Mouse (Mus musculus) heart, embryonic 12.5 days (tissue): ENCODE results near the gene Smyd3. TPM values are rescaled to one million over a fixed set of nuclear protein-coding genes. Genes with fewer than 3 reads are reported as not detected.

Experiments
- ATAC-seq: fragments of 200-750 bp; cut with Nextera tagmentation; 2 replicates; pipeline ENCODE4 v1.8.0; 2017; ENCODE audit warnings: moderate TSS enrichment, moderate library complexity; ENCODE audit not compliant: insufficient number of reproducible peaks, low FRiP score
- H3K27ac ChIP-seq: fragments of 300-500 bp; sonication (generic); 2 replicates; pipeline ENCODE4 v1.5.1; 2016; ENCODE audit warnings: mild to moderate bottlenecking, moderate library complexity; ENCODE audit not compliant: poor library complexity, severe bottlenecking
- H3K27me3 ChIP-seq: fragments of 300-500 bp; sonication (generic); replicated peaks from 2 replicates; pipeline ENCODE4 v1.6.1; 2016; ENCODE audit warnings: mild to moderate bottlenecking, moderate library complexity
- H3K36me3 ChIP-seq: fragments of 300-500 bp; sonication (generic); 2 replicates; pipeline ENCODE4 v1.6.1; 2016; ENCODE audit warnings: mild to moderate bottlenecking, moderate library complexity
- H3K4me1 ChIP-seq: fragments of 300-500 bp; sonication (generic); replicated peaks from 2 replicates; pipeline ENCODE4 v1.6.1; 2016; ENCODE audit warnings: mild to moderate bottlenecking
- H3K4me2 ChIP-seq: fragments of 300-500 bp; sonication (generic); 2 replicates; pipeline ENCODE4 v1.6.1; 2016; ENCODE audit warnings: mild to moderate bottlenecking, moderate library complexity
- H3K4me3 ChIP-seq: fragments of 300-500 bp; sonication (generic); 2 replicates; pipeline ENCODE4 v1.5.1; 2016; ENCODE audit warnings: mild to moderate bottlenecking
- H3K9ac ChIP-seq: fragments of 300-500 bp; sonication (generic); 2 replicates; pipeline ENCODE4 v1.6.1; 2016; ENCODE audit warnings: mild to moderate bottlenecking, moderate library complexity
- H3K9me3 ChIP-seq: fragments of 300-500 bp; sonication (generic); replicated peaks from 2 replicates; pipeline ENCODE4 v1.6.1; 2016; ENCODE audit warnings: mild to moderate bottlenecking, moderate library complexity
- WGBS: fragments of 180-500 bp; shearing (Covaris S2); methylation state at CpG from one replicate; pipeline ENCODE4 v1.1.7; 2016; 5-methylcytosine and 5-hydroxymethylcytosine counted together
- polyA plus RNA-seq: library from polyadenylated mRNA; unstranded; fragments of >200 nt; fragmentation: Nextera tagmentation; extraction: Ambion mirVana; gene quantifications from 2 replicates; pipeline ENCODE4 v1.2.1, GENCODE M21; 2016

Gene Smyd3
- polyA plus RNA-seq, 1 experiment from 2014 or later: 12.2 TPM

DNA sequence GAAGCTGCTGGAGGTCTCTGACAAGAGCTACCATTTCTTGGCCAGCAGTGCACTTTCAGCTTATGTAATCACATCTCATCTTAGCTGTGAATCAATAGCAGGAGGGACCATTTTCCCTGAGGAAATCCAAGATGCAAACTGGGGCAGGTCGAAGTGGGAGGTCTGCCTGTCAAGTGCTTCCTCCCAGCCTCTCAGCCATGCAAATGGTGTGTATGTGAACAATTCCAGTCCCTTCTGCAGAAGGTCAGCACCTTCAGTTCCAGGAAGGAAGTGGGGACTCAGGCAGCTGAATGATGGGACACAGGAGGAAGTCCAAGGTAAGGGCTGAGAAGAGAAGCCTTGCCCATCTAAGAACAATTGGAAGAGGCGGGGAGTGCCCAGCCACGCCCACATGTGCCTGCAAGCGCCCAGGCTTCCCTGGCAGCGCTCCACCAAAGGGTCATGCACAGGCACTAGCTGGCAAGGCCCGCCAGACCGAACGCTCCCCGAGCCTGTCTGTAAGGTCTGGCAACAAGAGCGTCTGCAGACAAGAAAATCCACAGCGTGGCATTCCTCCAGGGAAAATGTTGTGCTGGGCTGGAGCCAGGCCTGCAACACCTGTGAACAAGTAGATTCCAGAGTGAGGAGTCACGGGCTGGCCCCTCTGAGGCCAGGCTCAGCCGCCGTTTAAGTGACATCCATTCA, 381.2 kb downstream of the Smyd3 start:
- H3K9ac ChIP-seq: no peak overlapping the region

DNA sequence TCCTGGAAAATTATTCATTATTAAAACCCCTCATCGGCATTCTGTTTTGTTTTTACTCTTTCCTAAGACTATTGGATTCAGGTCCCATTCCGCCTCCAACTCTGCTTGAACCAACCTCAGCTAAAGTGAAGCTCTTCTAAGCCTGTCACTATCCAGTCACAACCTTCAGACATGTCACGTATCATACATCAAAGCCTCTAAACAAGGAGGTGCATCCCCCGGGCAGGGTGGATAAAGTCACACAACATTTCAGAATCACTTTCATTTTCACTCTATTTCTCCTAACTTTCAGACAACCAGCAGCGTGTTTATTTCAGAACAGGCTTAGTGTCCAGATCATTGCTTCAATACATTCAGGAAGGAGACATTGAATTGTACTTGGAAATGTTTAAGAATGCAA, 387.8 kb downstream of the Smyd3 start:
- Histone ChIP-seq H3K27me3 (no peaks in the 10 kb centered on the region), H3K4me3 (no peak overlapping the region), H3K4me2 (no peak overlapping the region), H3K27ac (no peak overlapping the region), H3K9ac (no peak overlapping the region), H3K36me3 (peaks cover 7% of the 10 kb centered on the region), H3K4me1 (peaks cover 2% of the 10 kb centered on the region; the same call in 1 of the 2 replicates), H3K9me3 (peaks cover 10% of the 10 kb centered on the region)
- no peak for ATAC-seq
- WGBS: 88% methylated on average over 5 of the region's 5 CpGs

More for the DNA sequence above, 381.2 kb downstream of the Smyd3 start:
- Histone ChIP-seq H3K9me3 (peaks cover 10% of the 10 kb centered on the region), H3K4me2 (peak overlapping the region; percentile 42), H3K4me3 (no peak overlapping the region), H3K27me3 (no peaks in the 10 kb centered on the region), H3K36me3 (peaks cover 7% of the 10 kb centered on the region), H3K27ac (peak overlapping the region; percentile 48), H3K4me1 (peaks cover 9% of the 10 kb centered on the region)
- ATAC-seq: peak; percentile 51; the same call in 1 of the 2 replicates
- WGBS: 37% methylated on average over 14 of the region's 14 CpGs

GRCm38 (mm10) chr1:179126287-179126686, 391.6 kb downstream of the Smyd3 start:
- H3K9me3 ChIP-seq: no peaks in the 10 kb centered on the region
- WGBS: 76% methylated on average over 3 of the region's 3 CpGs
- no peak overlapping the region for H3K4me3 ChIP-seq

GRCm38 (mm10) chr1:179122476-179123229, 395.2 kb downstream of the Smyd3 start:
- Histone ChIP-seq H3K27me3 (no peaks in the 10 kb centered on the region), H3K9ac (no peak overlapping the region), H3K9me3 (no peaks in the 10 kb centered on the region), H3K4me2 (no peak overlapping the region), H3K27ac (no peak overlapping the region), H3K36me3 (no peaks in the 10 kb centered on the region), H3K4me3 (no peak overlapping the region), H3K4me1 (peaks cover 5% of the 10 kb centered on the region)
- ATAC-seq: no peak
- 69% methylated on average over 11 of the region's 11 CpGs for WGBS

More at GRCm38 (mm10) chr1:179126287-179126686, 391.6 kb downstream of the Smyd3 start:
- H3K36me3 ChIP-seq: no peaks in the 10 kb centered on the region
- no peak overlapping the region for H3K27ac ChIP-seq
- peaks cover 4% of the 10 kb centered on the region for H3K4me1 ChIP-seq
- no peaks in the 10 kb centered on the region for H3K27me3 ChIP-seq
- H3K4me2 ChIP-seq: no peak overlapping the region
- H3K9ac ChIP-seq: no peak overlapping the region
- no peak for ATAC-seq

GRCm38 (mm10) chr1:179120217-179120966, 397.4 kb downstream of the Smyd3 start:
- Histone ChIP-seq H3K4me2 (no peak overlapping the region), H3K4me1 (peaks cover 21% of the 10 kb centered on the region), H3K9ac (no peak overlapping the region), H3K9me3 (no peaks in the 10 kb centered on the region), H3K36me3 (no peaks in the 10 kb centered on the region), H3K4me3 (no peak overlapping the region), H3K27ac (no peak overlapping the region), H3K27me3 (no peaks in the 10 kb centered on the region)
- ATAC-seq: no peak
- WGBS: 81% methylated on average over 9 of the region's 9 CpGs

DNA sequence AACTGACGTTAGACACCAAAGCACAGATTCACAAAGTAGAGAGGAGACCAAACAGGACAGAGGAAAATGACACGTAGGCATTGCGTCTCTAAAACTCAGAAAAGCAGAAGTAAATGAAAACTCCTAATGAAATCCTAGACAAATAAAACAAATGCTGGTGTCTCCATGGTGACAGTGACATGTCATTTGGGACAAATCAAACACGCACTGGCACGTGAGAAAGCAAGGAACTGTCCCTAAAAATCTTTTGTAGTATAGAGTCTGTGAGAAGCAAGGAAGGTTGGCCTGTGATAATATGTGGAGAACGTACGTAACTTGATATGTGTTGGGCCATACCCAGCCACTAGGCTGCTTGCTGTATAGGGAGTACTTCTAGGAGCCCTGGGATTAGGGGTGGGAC, 399.2 kb downstream of the Smyd3 start:
- no peaks in the 10 kb centered on the region for H3K36me3 ChIP-seq
- H3K27ac ChIP-seq: no peak overlapping the region
- no peak overlapping the region for H3K4me2 ChIP-seq
- H3K27me3 ChIP-seq: no peaks in the 10 kb centered on the region
- H3K4me3 ChIP-seq: no peak overlapping the region
- peaks cover 28% of the 10 kb centered on the region for H3K4me1 ChIP-seq
- WGBS: 81% methylated on average over 7 of the region's 7 CpGs
- no peak for ATAC-seq
- peaks cover 6% of the 10 kb centered on the region for H3K9me3 ChIP-seq
- no peak overlapping the region for H3K9ac ChIP-seq

DNA sequence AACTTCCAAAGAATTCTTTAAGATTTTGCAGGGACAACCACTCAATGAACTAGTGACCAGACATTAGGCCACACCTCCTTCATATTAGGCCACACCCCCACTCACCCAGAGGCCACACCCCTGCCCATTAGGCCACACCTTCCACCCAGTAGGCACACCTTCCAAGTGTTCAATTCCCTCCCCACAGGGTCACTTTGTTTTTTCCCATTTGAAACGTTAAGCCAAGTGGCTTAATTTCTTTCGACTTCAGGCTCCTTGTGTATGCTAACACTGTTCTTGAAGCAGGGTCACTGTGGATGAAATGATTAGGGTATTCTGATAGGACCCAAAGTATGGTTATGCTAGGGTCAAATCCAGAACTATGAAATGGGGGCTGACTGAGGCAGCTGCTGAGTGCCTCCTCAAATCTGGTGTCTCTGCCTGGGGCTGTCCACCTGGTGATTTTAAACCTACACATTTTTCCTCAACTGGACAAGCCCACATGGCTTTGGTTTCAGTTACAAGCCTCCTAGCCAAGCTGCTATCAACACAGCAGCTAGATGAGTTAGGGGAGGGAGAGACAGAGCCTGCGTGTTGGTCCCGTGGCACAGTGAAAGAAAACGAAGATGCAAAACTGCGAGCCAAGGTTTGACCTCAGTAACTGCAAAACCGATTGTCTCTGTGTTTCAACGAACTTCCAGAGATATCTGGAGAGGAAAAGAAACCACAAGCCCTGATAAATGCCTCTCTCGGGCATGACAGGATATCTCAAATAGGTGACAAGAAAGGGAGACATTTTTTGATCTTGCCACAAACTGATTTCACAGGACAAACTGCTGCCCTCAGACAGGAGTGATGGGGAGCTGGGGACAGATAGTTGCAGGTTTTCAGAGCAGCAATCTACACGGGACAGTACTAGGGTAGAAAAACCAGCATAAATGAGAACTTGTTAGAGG, 400.8 kb downstream of the Smyd3 start:
- H3K9ac ChIP-seq: no peak overlapping the region
- no peak for ATAC-seq
- no peak overlapping the region for H3K27ac ChIP-seq
- no peak overlapping the region for H3K4me2 ChIP-seq
- H3K4me1 ChIP-seq: peaks cover 28% of the 10 kb centered on the region
- 26% methylated on average over 10 of the region's 10 CpGs for WGBS
- H3K36me3 ChIP-seq: no peaks in the 10 kb centered on the region
- peaks cover 9% of the 10 kb centered on the region for H3K9me3 ChIP-seq
- H3K4me3 ChIP-seq: no peak overlapping the region
- H3K27me3 ChIP-seq: no peaks in the 10 kb centered on the region

GRCm38 (mm10) chr1:179114833-179115495, 402.9 kb downstream of the Smyd3 start:
- WGBS: 63% methylated on average over 7 of the region's 7 CpGs
- H3K4me2 ChIP-seq: no peak overlapping the region
- H3K4me3 ChIP-seq: no peak overlapping the region
- H3K36me3 ChIP-seq: no peaks in the 10 kb centered on the region
- peaks cover 35% of the 10 kb centered on the region for H3K4me1 ChIP-seq
- H3K9ac ChIP-seq: no peak overlapping the region
- peaks cover 9% of the 10 kb centered on the region for H3K9me3 ChIP-seq
- ATAC-seq: no peak
- peak overlapping the region; percentile 25; the same call in 1 of the 2 replicates for H3K27ac ChIP-seq
- no peaks in the 10 kb centered on the region for H3K27me3 ChIP-seq

DNA sequence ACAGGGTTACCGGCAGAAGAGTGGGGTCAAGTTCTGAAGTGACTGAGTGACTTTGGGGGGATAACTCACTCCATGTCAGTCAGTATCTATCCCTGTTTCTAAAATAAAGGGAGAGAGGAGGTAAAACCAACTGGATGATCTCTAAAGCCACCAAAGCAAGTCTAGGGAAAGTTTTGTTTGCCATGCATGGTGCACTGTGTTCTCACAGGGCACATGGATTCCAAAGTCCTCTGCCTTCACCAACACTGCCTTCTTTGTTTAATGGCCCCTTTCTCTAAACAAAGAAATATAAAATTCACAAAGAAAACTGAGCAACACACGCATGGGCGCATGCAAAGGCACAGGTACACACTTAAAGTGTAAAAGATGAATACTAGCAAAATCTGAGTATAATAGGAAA, 403.5 kb downstream of the Smyd3 start:
- ATAC-seq: no peak

GRCm38 (mm10) chr1:179108759-179109158, 409.1 kb downstream of the Smyd3 start:
- Histone ChIP-seq H3K4me1 (peaks cover 19% of the 10 kb centered on the region), H3K27me3 (no peaks in the 10 kb centered on the region), H3K27ac (no peak overlapping the region), H3K4me2 (no peak overlapping the region), H3K9me3 (peaks cover 3% of the 10 kb centered on the region), H3K36me3 (no peaks in the 10 kb centered on the region), H3K4me3 (no peak overlapping the region), H3K9ac (no peak overlapping the region)
- no peak for ATAC-seq
- WGBS: 37% methylated on average over 7 of the region's 7 CpGs

More for the DNA sequence above, 403.5 kb downstream of the Smyd3 start:
- Histone ChIP-seq H3K27me3 (no peaks in the 10 kb centered on the region), H3K36me3 (no peaks in the 10 kb centered on the region), H3K9me3 (peaks cover 9% of the 10 kb centered on the region), H3K4me2 (no peak overlapping the region), H3K4me1 (peaks cover 35% of the 10 kb centered on the region), H3K9ac (no peak overlapping the region), H3K27ac (no peak overlapping the region), H3K4me3 (no peak overlapping the region)
- 89% methylated on average over 3 of the region's 3 CpGs for WGBS
